Mouse (Mus musculus) midbrain, embryonic 15.5 days (tissue): ENCODE results near the gene Yjefn3. TPM values are rescaled to one million over a fixed set of nuclear protein-coding genes. Genes with fewer than 3 reads are reported as not detected.

Source experiments
- ATAC-seq: fragments of 200-750 bp; cut with Nextera tagmentation; replicated peaks from 2 replicates; pipeline ENCODE4 v1.8.0; 2017; ENCODE audit warnings: moderate TSS enrichment
- H3K27ac ChIP-seq: fragments of 300-500 bp; sonication (generic); 2 replicates; pipeline ENCODE4 v1.5.1; 2015; ENCODE audit warnings: mild to moderate bottlenecking, inconsistent platforms
- H3K27me3 ChIP-seq: fragments of 300-500 bp; sonication (generic); replicated peaks from 2 replicates; pipeline ENCODE4 v1.6.1; 2015; ENCODE audit warnings: inconsistent platforms
- H3K36me3 ChIP-seq: fragments of 300-500 bp; sonication (generic); replicated peaks from 2 replicates; pipeline ENCODE4 v1.6.1; 2015; ENCODE audit warnings: inconsistent platforms
- H3K4me1 ChIP-seq: fragments of 300-500 bp; sonication (generic); 2 replicates; pipeline ENCODE4 v1.6.1; 2015; ENCODE audit warnings: inconsistent platforms
- H3K4me2 ChIP-seq: fragments of 300-500 bp; sonication (generic); 2 replicates; pipeline ENCODE4 v1.6.1; 2015; ENCODE audit warnings: inconsistent platforms, mild to moderate bottlenecking, moderate library complexity
- H3K4me3 ChIP-seq: fragments of 300-500 bp; sonication (generic); 2 replicates; pipeline ENCODE4 v1.5.1; 2015; ENCODE audit warnings: mild to moderate bottlenecking, inconsistent platforms
- H3K9ac ChIP-seq: fragments of 300-500 bp; sonication (generic); 2 replicates; pipeline ENCODE4 v1.6.1; 2015; ENCODE audit warnings: mild to moderate bottlenecking, inconsistent platforms
- H3K9me3 ChIP-seq: fragments of 300-500 bp; sonication (generic); 2 replicates; pipeline ENCODE4 v1.6.1; 2016; ENCODE audit warnings: inconsistent platforms
- WGBS: fragments of 180-500 bp; shearing (Covaris S2); methylation state at CpG from one replicate; pipeline ENCODE4 v1.1.7; 2015; ENCODE audit warnings: mixed read lengths; 5-methylcytosine and 5-hydroxymethylcytosine counted together
- polyA plus RNA-seq: library from polyadenylated mRNA; unstranded; fragments of >200 nt; fragmentation: Nextera tagmentation; extraction: Ambion mirVana; gene quantifications from 2 replicates; pipeline ENCODE4 v1.2.1, GENCODE M21; 2015

The Yjefn3 gene
- polyA plus RNA-seq, 1 experiment from 2014 or later = 12.2 TPM

GRCm38 (mm10) chr8:69874654-69875053 is 27.9 kb downstream of the Yjefn3 start:
- no peak overlapping the region for H3K4me3 ChIP-seq
- H3K4me1 ChIP-seq = no peaks in the 10 kb centered on the region
- H3K27me3 ChIP-seq = peaks cover 7% of the 10 kb centered on the region
- H3K36me3 ChIP-seq = no peaks in the 10 kb centered on the region; the same call in 1 of the 2 replicates
- no peak overlapping the region for H3K9ac ChIP-seq
- no peaks in the 10 kb centered on the region for H3K9me3 ChIP-seq
- ATAC-seq = no peak
- 86% methylated on average over 13 of the region's 13 CpGs for WGBS
- H3K4me2 ChIP-seq = no peak overlapping the region
- H3K27ac ChIP-seq = no peak overlapping the region

DNA sequence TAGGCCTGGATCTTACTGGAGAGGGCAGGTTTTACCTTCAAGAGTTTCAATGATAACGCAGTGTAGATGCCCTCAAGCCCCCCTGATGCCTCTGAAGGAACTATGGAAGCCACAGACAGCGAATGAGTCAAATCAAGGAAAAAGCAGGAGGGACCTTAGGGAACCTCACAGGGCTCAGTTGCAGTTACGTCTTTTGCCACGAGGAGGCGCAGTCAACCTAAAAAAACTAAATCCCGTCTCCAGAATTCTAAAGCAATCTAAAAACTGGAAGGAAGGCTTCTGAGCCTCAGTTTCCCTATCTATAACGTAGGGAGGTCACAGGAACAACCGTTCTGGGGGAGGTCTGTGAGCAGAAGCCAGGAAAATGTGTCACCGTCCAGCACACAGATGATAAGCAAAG is 28.4 kb downstream of the Yjefn3 start:
- H3K4me1 ChIP-seq = no peaks in the 10 kb centered on the region
- H3K27me3 ChIP-seq = peaks cover 2% of the 10 kb centered on the region
- H3K4me3 ChIP-seq = no peak overlapping the region
- no peaks in the 10 kb centered on the region; the same call in 1 of the 2 replicates for H3K36me3 ChIP-seq
- no peak for ATAC-seq
- H3K9me3 ChIP-seq = no peaks in the 10 kb centered on the region
- no peak overlapping the region for H3K9ac ChIP-seq
- no peak overlapping the region for H3K27ac ChIP-seq
- H3K4me2 ChIP-seq = no peak overlapping the region
- 11% methylated on average over 9 of the region's 9 CpGs for WGBS

- Histone ChIP-seq H3K9ac (no peak overlapping the region), H3K36me3 (no peaks in the 10 kb centered on the region; the same call in 1 of the 2 replicates), H3K9me3 (no peaks in the 10 kb centered on the region), H3K27me3 (no peaks in the 10 kb centered on the region), H3K27ac (no peak overlapping the region), H3K4me3 (no peak overlapping the region), H3K4me1 (no peaks in the 10 kb centered on the region), H3K4me2 (no peak overlapping the region)
- WGBS = 85% methylated on average over 6 of the region's 6 CpGs
- ATAC-seq = no peak
Measured at GRCm38 (mm10) chr8:69870907-69871306, 31.6 kb downstream of the Yjefn3 start.

GRCm38 (mm10) chr8:69870003-69870765 is 32.3 kb downstream of the Yjefn3 start:
- no peaks in the 10 kb centered on the region; the same call in 1 of the 2 replicates for H3K36me3 ChIP-seq
- H3K9me3 ChIP-seq = no peaks in the 10 kb centered on the region
- H3K27me3 ChIP-seq = no peaks in the 10 kb centered on the region
- 85% methylated on average over 11 of the region's 11 CpGs for WGBS
- no peak overlapping the region for H3K4me2 ChIP-seq
- H3K27ac ChIP-seq = no peak overlapping the region
- no peak overlapping the region for H3K9ac ChIP-seq
- no peak for ATAC-seq
- no peaks in the 10 kb centered on the region for H3K4me1 ChIP-seq
- H3K4me3 ChIP-seq = no peak overlapping the region

DNA sequence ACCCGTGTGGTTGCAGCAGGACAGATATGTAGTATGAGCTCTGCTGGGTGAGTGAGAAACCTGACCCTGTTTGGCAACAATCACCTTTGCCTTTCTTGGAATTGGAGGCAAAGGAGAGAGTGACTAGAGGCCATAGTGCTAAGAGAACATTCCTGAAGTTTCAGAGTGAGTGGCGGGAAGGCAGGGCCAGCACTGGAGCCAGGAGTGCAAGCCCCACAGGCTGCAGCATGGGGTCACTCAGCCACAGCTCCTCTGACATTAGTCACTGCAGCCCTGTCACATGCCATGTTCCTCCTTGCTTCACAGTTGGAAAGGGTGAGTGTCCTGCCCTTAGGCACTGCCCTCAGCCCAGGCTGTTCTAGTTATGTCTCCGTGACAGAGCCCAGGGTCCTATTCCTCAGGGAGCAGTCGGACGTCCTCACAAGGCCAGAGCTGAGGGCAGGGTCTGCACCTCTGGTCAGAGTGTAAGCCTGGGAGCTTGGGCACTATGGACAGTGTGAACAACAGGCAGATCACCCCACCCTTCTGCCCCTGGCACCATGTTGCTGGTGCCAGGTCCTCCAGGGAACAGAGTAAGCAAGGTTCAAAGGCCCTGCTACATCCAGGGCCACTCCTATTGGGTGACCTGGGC is 34.7 kb downstream of the Yjefn3 start:
- H3K4me1 ChIP-seq = no peaks in the 10 kb centered on the region
- no peak overlapping the region for H3K4me2 ChIP-seq
- H3K9me3 ChIP-seq = no peaks in the 10 kb centered on the region
- H3K36me3 ChIP-seq = peaks cover 3% of the 10 kb centered on the region; the same call in 1 of the 2 replicates
- ATAC-seq = no peak
- no peak overlapping the region for H3K27ac ChIP-seq
- WGBS = 81% methylated on average over 5 of the region's 5 CpGs
- H3K4me3 ChIP-seq = no peak overlapping the region
- no peaks in the 10 kb centered on the region for H3K27me3 ChIP-seq
- H3K9ac ChIP-seq = no peak overlapping the region

DNA sequence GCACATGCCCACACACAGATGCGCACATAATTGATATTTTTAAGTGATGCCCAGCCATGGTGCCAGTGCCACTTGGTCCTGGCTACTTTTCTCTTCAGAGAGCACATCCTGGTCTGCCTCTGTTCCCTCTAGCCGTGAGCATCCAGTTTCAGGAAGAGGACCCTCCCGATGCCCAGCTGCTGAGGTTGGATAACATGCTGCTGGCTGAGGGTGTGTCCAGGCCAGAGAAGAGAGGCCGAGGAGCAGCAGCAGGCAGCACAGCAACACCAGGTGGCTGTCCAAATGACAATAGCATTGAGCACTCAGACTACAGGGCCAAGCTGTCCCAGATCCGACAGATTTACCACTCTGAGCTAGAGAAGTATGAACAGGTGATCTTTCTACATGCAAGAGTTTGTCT is 38.3 kb downstream of the Yjefn3 start:
- Histone ChIP-seq H3K27ac (no peak overlapping the region), H3K4me1 (no peaks in the 10 kb centered on the region), H3K9ac (no peak overlapping the region), H3K9me3 (no peaks in the 10 kb centered on the region), H3K4me3 (no peak overlapping the region), H3K27me3 (no peaks in the 10 kb centered on the region), H3K36me3 (peaks cover 8% of the 10 kb centered on the region; the same call in 1 of the 2 replicates), H3K4me2 (no peak overlapping the region)
- 83% methylated on average over 5 of the region's 5 CpGs for WGBS
- ATAC-seq = no peak

DNA sequence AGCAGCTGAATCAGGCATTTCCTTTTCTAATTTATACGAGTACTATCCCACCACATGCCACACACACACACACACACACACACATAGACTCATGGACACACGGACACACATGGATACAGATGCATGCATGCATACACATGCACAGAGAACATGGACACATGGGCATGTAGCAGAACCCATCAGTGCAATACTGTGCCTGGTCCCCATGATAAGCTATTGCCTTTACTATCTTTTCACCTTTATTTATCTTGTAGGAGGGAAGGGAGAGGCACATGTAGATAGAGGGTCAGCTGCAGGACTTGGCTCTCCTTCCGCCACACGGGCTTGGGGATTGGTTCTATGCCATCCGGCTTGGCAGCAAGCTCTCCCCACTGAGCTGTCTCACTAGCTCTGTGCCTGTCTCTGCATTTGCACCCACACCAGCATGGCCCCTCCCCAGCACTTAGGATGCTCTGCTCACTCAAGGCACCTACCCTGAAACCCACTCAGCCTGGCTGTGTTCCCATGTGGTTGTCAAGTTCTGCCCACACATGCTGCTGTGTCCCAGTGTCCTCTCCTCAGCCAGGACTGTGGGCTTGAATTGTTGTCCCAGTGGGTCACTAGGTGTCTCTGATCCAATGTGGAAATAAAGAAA is 39.0 kb downstream of the Yjefn3 start:
- Histone ChIP-seq H3K27ac (no peak overlapping the region), H3K9ac (no peak overlapping the region), H3K4me3 (no peak overlapping the region), H3K36me3 (peaks cover 8% of the 10 kb centered on the region; the same call in 1 of the 2 replicates), H3K4me2 (no peak overlapping the region), H3K27me3 (no peaks in the 10 kb centered on the region), H3K9me3 (no peaks in the 10 kb centered on the region), H3K4me1 (no peaks in the 10 kb centered on the region)
- ATAC-seq = no peak
- WGBS = 94% methylated on average over 5 of the region's 5 CpGs

DNA sequence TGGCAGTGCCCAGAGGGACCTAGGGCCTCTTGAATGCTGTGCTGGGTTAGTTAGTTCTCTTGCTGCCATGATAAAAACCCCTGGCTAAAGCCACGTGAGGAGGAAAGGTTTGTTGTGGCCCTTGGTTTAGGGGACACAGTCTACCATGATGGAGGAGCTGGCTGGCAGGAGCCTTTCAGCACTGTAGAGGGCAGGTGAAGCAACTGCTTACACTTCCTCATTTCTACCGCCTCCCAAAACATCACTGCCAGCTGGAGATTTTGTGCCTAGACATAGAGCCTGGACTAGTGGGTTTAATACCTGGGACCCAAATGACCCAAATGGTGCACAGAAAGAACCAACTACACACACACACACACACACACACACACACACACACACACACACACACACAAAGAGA is 41.3 kb downstream of the Yjefn3 start:
- ATAC-seq = no peak
- Histone ChIP-seq H3K4me2 (no peak overlapping the region), H3K27ac (no peak overlapping the region), H3K27me3 (no peaks in the 10 kb centered on the region), H3K4me3 (no peak overlapping the region), H3K36me3 (peaks cover 8% of the 10 kb centered on the region; the same call in 1 of the 2 replicates), H3K4me1 (no peaks in the 10 kb centered on the region), H3K9ac (no peak overlapping the region), H3K9me3 (no peaks in the 10 kb centered on the region)
- 67% methylated on average over 2 of the region's 2 CpGs for WGBS

DNA sequence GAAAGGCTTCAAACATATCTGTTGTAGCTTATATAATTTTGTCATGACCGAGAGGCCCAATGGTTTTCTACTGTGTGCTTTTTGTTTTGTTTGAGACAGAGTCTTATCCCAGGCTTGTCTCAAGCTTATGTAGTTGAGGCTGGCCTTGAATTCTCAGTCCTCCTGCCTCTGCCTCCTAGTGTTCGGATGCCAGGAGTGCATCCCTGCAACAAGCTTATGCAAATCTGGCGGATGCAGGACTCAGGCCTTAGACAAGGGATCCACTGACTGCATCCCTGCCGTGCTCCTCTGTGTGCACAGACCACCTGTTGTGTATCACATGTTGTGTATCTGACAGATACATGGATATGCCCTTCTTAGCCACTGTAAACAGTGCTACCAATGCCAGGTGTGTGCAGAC is 41.7 kb downstream of the Yjefn3 start:
- ATAC-seq = no peak
- H3K9me3 ChIP-seq = no peaks in the 10 kb centered on the region
- H3K27ac ChIP-seq = no peak overlapping the region
- H3K4me1 ChIP-seq = no peaks in the 10 kb centered on the region
- no peak overlapping the region for H3K4me2 ChIP-seq
- H3K9ac ChIP-seq = no peak overlapping the region
- peaks cover 8% of the 10 kb centered on the region; the same call in 1 of the 2 replicates for H3K36me3 ChIP-seq
- no peak overlapping the region for H3K4me3 ChIP-seq
- WGBS = 51% methylated on average over 4 of the region's 4 CpGs
- no peaks in the 10 kb centered on the region for H3K27me3 ChIP-seq

- H3K9ac ChIP-seq = no peak overlapping the region
- no peaks in the 10 kb centered on the region for H3K9me3 ChIP-seq
- no peaks in the 10 kb centered on the region for H3K4me1 ChIP-seq
- no peak overlapping the region for H3K4me2 ChIP-seq
- no peaks in the 10 kb centered on the region for H3K27me3 ChIP-seq
- H3K36me3 ChIP-seq = no peaks in the 10 kb centered on the region
- no peak overlapping the region for H3K4me3 ChIP-seq
- ATAC-seq = no peak
- H3K27ac ChIP-seq = no peak overlapping the region
- WGBS = 95% methylated on average over 10 of the region's 10 CpGs
Measured at GRCm38 (mm10) chr8:69853869-69854268, 48.6 kb downstream of the Yjefn3 start.

- no peak for ATAC-seq
- H3K9ac ChIP-seq = no peak overlapping the region
- no peaks in the 10 kb centered on the region for H3K36me3 ChIP-seq
- no peaks in the 10 kb centered on the region for H3K9me3 ChIP-seq
- no peaks in the 10 kb centered on the region for H3K27me3 ChIP-seq
- H3K27ac ChIP-seq = no peak overlapping the region
- WGBS = 89% methylated on average over 7 of the region's 7 CpGs
- no peak overlapping the region for H3K4me2 ChIP-seq
- H3K4me3 ChIP-seq = no peak overlapping the region
- no peaks in the 10 kb centered on the region for H3K4me1 ChIP-seq
Measured at GRCm38 (mm10) chr8:69850926-69851506, 51.5 kb downstream of the Yjefn3 start.

DNA sequence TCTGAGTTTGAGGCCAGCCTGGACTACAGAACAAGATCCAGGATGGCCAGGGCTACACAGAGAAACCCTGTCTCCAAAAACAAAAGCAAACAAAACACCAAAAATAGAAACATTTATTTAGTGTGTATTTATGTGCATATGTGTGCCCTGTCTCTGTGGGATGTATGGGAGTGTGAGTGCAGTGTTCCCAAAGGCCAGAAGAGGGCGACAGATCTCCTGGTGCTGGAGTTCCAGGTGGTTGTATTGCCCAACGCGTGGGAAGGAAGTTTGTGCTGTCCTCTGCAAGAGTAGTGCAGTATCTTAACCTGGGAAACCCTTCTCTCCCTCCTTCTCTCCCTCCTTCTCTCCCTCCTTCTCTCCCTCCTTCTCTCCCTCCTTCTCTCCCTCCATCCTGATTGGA is 52.6 kb downstream of the Yjefn3 start:
- Histone ChIP-seq H3K27ac (no peak overlapping the region), H3K4me2 (no peak overlapping the region), H3K9me3 (no peaks in the 10 kb centered on the region), H3K9ac (no peak overlapping the region), H3K27me3 (no peaks in the 10 kb centered on the region), H3K4me1 (no peaks in the 10 kb centered on the region), H3K4me3 (no peak overlapping the region), H3K36me3 (no peaks in the 10 kb centered on the region)
- 58% methylated on average over 3 of the region's 3 CpGs for WGBS
- no peak for ATAC-seq
